8 mouse cellular contexts compared by ENCODE assay signal in the genomic region with DNA sequence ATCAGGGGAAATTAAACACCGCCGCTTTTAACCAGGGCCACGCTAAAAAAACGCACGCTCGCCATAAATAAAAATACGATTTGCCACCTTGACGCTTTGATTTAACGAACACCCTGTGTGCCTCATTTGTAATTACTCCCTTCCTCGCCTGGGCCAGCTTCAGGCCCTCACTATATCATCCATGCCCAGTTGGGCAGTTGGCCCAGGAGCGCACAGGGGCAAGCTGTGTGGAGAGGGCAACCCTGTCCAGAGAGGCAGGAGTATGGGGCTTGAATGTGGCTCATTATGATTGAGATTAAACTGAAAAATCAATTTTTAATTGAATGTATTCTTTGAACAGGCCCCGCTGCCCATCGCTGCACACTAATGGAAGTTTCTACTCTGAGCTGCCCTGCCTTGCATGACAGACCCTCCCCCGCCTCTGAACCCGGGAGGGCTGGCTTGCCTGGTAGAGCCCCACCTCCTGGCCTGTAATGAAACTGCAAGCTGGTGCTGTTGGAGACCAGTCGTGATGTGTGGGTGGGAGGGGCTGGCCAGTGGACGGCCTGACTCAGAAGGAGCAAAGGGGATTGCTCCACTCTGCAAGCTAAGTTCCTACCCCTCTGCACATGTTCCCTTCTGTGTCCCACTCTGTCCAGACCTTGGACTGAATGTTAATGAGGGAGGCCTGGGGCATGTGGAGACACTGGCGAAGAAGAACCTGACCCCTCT. TPM values are rescaled to one million over a fixed set of nuclear protein-coding genes. Genes with fewer than 3 reads are reported as not detected.
DNase-seq lines count a peak whose midpoint lies in the region; ATAC-seq and TF ChIP-seq lines count a peak whose summit lies in the region.

No protein-coding gene starts in this region.

- H3K4me3 ChIP-seq in heart, postnatal 0 days (ENCODE audit: low read depth, low read length), result no peak overlapping the region
- H3K4me3 ChIP-seq in forebrain, embryonic 15.5 days, result no peak overlapping the region
- H3K4me3 ChIP-seq in limb, embryonic 10.5 days, result no peak overlapping the region

- no peaks in the 10 kb centered on the region for H3K36me3 ChIP-seq in heart, postnatal 0 days (replicated peaks; ENCODE audit: control insufficient read depth, insufficient read depth, low read length)
- H3K36me3 ChIP-seq in forebrain, embryonic 15.5 days, result no peaks in the 10 kb centered on the region
- H3K36me3 ChIP-seq in limb, embryonic 10.5 days, result no peaks in the 10 kb centered on the region

- no peaks in the 10 kb centered on the region for H3K9me3 ChIP-seq in heart, postnatal 0 days (replicated peaks; ENCODE audit: control insufficient read depth, low read length)
- H3K9me3 ChIP-seq in forebrain, embryonic 15.5 days, result no peaks in the 10 kb centered on the region
- H3K9me3 ChIP-seq in limb, embryonic 10.5 days (replicated peaks), result no peaks in the 10 kb centered on the region

- ATAC-seq in heart, postnatal 0 days (ENCODE audit: insufficient read depth, low read depth), result no peak
- ATAC-seq in forebrain, embryonic 15.5 days (replicated peaks), result 0 out of 2 replicates have a peak, but pooled peaks have one; percentile 31

- peaks cover 31% of the 10 kb centered on the region for H3K27me3 ChIP-seq in heart, postnatal 0 days (ENCODE audit: control insufficient read depth, insufficient read depth, low read length)
- H3K27me3 ChIP-seq in forebrain, embryonic 15.5 days, result no peaks in the 10 kb centered on the region
- peaks cover 4% of the 10 kb centered on the region; the same call in 1 of the 2 replicates for H3K27me3 ChIP-seq in limb, embryonic 10.5 days (ENCODE audit: low read depth, poor library complexity, severe bottlenecking)

- H3K4me1 ChIP-seq in heart, postnatal 0 days (ENCODE audit: control insufficient read depth, insufficient read depth), result no peaks in the 10 kb centered on the region
- H3K4me1 ChIP-seq in forebrain, embryonic 15.5 days, result peaks cover 16% of the 10 kb centered on the region
- H3K4me1 ChIP-seq in limb, embryonic 10.5 days, result peaks cover 33% of the 10 kb centered on the region

- 31% methylated on average over 18 of the region's 18 CpGs for WGBS in heart, postnatal 0 days
- WGBS in forebrain, embryonic 15.5 days, result 35% methylated on average over 18 of the region's 18 CpGs
- WGBS in limb, embryonic 10.5 days, result 29% methylated on average over 18 of the region's 18 CpGs

- TF ChIP-seq EP300 in heart, postnatal 0 days (IDR thresholded peaks at IDR 0.05; ENCODE audit: low read depth), result no peak

- peak; percentile 45 for TF ChIP-seq CTCF in heart, postnatal 0 days (IDR thresholded peaks at IDR 0.05; ENCODE audit: low read depth)

- no peak overlapping the region for H3K4me2 ChIP-seq in heart, postnatal 0 days (ENCODE audit: low read depth, low read length)
- no peak overlapping the region for H3K4me2 ChIP-seq in forebrain, embryonic 15.5 days (replicated peaks)

- H3K9ac ChIP-seq in heart, postnatal 0 days (replicated peaks; ENCODE audit: low read depth, low read length), result no peak overlapping the region
- H3K9ac ChIP-seq in forebrain, embryonic 15.5 days (replicated peaks), result no peak overlapping the region

- DNase-seq in heart, postnatal 0 days (ENCODE audit: low spot score), result no peak
- DNase-seq in heart, postnatal 25 days (ENCODE audit: low spot score), result no peak
- DNase-seq in urinary bladder, postnatal 25 days (ENCODE audit: low spot score), result peak; percentile 8
- DNase-seq in urinary bladder, adult 2 months (ENCODE audit: low spot score), result no peak
- peak; percentile 82 for DNase-seq in limb, embryonic 10.5 days (ENCODE audit: low spot score)
- peak; percentile 82 for DNase-seq in retina, postnatal 1 day
- no peak for DNase-seq in left cerebral cortex, adult 9 months (ENCODE audit: low spot score in 2 of 2)

- no peak overlapping the region for H3K27ac ChIP-seq in heart, postnatal 0 days (ENCODE audit: low read depth)
- H3K27ac ChIP-seq in forebrain, embryonic 15.5 days (replicated peaks), result no peak overlapping the region
- H3K27ac ChIP-seq in limb, embryonic 10.5 days, result no peak overlapping the region

- intact Hi-C loops in heart, postnatal 25 days (cut with DNase I), result no loop called here

RNA-seq across cellular contexts. Expression of gene Engase, which starts 57.9 kb away (rescaled TPM):
- 9.1 and 12.0 TPM in 2 replicates for total RNA-seq in heart, postnatal 0 days (2014; rRNA removed; ENCODE audit: low replicate concordance)
- polyA plus RNA-seq in heart, postnatal 0 days (2015; fragmentation: Nextera tagmentation; extraction: Ambion mirVana), result 3.0 and 3.6 TPM in 2 replicates
- total RNA-seq in heart, postnatal 25 days (2021), result 1 to 10 TPM; 5.7 to 6.3 TPM
- polyA plus RNA-seq in urinary bladder, adult 2 months (2012; rRNA removed), result 14.0 and 15.4 TPM in 2 replicates
- 5.3 and 6.8 TPM in 2 replicates for polyA plus RNA-seq in forebrain, embryonic 15.5 days (2015; fragmentation: Nextera tagmentation; extraction: Ambion mirVana)
- 7.1 and 8.8 TPM in 2 replicates for polyA plus RNA-seq in limb, embryonic 10.5 days (2016; fragmentation: Nextera tagmentation; extraction: Ambion mirVana)

Comparison
In these comparisons a context has a peak if more than half of its experiments do, and no peak if none do; other contexts are left out.
1. DNase-seq: peak in urinary bladder, postnatal 25 days (single experiment), limb, embryonic 10.5 days (single experiment) and retina, postnatal 1 day (single experiment); none in heart, postnatal 0 days (single experiment), heart, postnatal 25 days (single experiment), urinary bladder, adult 2 months (single experiment) and left cerebral cortex, adult 9 months (0 of 2).